Mouse (Mus musculus) heart, postnatal 0 days (tissue): Measurements from ENCODE around the gene Ppif.

ENCODE experiments used
- CTCF ChIP-seq: IDR thresholded peaks from 2 replicates; pipeline ENCODE4 v1.5.1; 2016; ENCODE audit warnings: antibody characterized with exemption, control low read depth, low read depth
- EP300 ChIP-seq: IDR thresholded peaks from 2 replicates; pipeline ENCODE4 v1.6.1; 2016; ENCODE audit warnings: antibody characterized with exemption, low read depth

- TF ChIP-seq CTCF, result no peak
- no peak for TF ChIP-seq EP300
These were observed 25.4 kb downstream of the Ppif start for GRCm38 (mm10) chr14:25719371-25719770.
